Mouse (Mus musculus): ENCODE results near the gene Srrt. TPM values are rescaled to one million over a fixed set of nuclear protein-coding genes. Genes with fewer than 3 reads are reported as not detected.

Srrt gene
- polyA plus RNA-seq, 1 experiment from 2014 or later: 119 TPM

GRCm38 (mm10) chr5:137317361-137317760, 9.9 kb upstream of the Srrt start:
- WGBS (ENCODE audit: missing documents): 97% methylated on average over 8 of the region's 8 CpGs
- H3K4me3 ChIP-seq (ENCODE audit: inconsistent target): no peak overlapping the region
- H3K27ac ChIP-seq: no peak overlapping the region
- H3K36me3 ChIP-seq (ENCODE audit: inconsistent target): peaks cover 57% of the 10 kb centered on the region
- H3K79me2 ChIP-seq (ENCODE audit: inconsistent target): no peaks in the 10 kb centered on the region

GRCm38 (mm10) chr5:137315084-137315903, 7.8 kb upstream of the Srrt start:
- Histone ChIP-seq H3K36me3 (ENCODE audit: inconsistent target) (peaks cover 37% of the 10 kb centered on the region), H3K79me2 (ENCODE audit: inconsistent target) (no peaks in the 10 kb centered on the region), H3K27ac (no peak overlapping the region), H3K4me3 (ENCODE audit: inconsistent target) (no peak overlapping the region)
- 63% methylated on average over 30 of the region's 30 CpGs for WGBS (ENCODE audit: missing documents)

- H3K79me2 ChIP-seq (ENCODE audit: inconsistent target): no peaks in the 10 kb centered on the region
- H3K4me3 ChIP-seq (ENCODE audit: inconsistent target): no peak within 1 kb of the TSS; the same call in 1 of the 2 replicates
- H3K27ac ChIP-seq: no peak within 1 kb of the TSS
- WGBS (ENCODE audit: missing documents): 58% methylated on average over 29 of the region's 30 CpGs
- peaks cover 28% of the 10 kb centered on the region for H3K36me3 ChIP-seq (ENCODE audit: inconsistent target)
These were observed 7.0 kb upstream of the Srrt start, which contains the start of gene Trip6 for GRCm38 (mm10) chr5:137314193-137315083. TSS of gene Trip6 (minus strand) at chr5:137314404.

- Histone ChIP-seq H3K27ac (no peak overlapping the region), H3K36me3 (ENCODE audit: inconsistent target) (peaks cover 20% of the 10 kb centered on the region; the same call in 1 of the 2 replicates), H3K4me3 (ENCODE audit: inconsistent target) (no peak overlapping the region; the same call in 1 of the 2 replicates), H3K79me2 (ENCODE audit: inconsistent target) (no peaks in the 10 kb centered on the region)
- WGBS (ENCODE audit: missing documents): 14% methylated on average over 22 of the region's 22 CpGs
These were observed 6.2 kb upstream of the Srrt start for GRCm38 (mm10) chr5:137313466-137314192.

GRCm38 (mm10) chr5:137308356-137308755, 882 bp upstream of the Srrt start:
- peak overlapping the region; percentile 85 for H3K4me3 ChIP-seq (ENCODE audit: inconsistent target)
- peaks cover 37% of the 10 kb centered on the region for H3K79me2 ChIP-seq (ENCODE audit: inconsistent target)
- H3K36me3 ChIP-seq (ENCODE audit: inconsistent target): peaks cover 10% of the 10 kb centered on the region
- H3K27ac ChIP-seq: peak overlapping the region; percentile 75
- WGBS (ENCODE audit: missing documents): 94% methylated on average over 4 of the region's 4 CpGs

- H3K79me2 ChIP-seq (ENCODE audit: inconsistent target): peaks cover 53% of the 10 kb centered on the region
- H3K4me3 ChIP-seq (ENCODE audit: inconsistent target): peak overlapping the region; percentile 85
- H3K36me3 ChIP-seq (ENCODE audit: inconsistent target): peaks cover 28% of the 10 kb centered on the region
- H3K27ac ChIP-seq: peak overlapping the region; percentile 75
- WGBS (ENCODE audit: missing documents): under 1% methylated on average over 12 of the region's 12 CpGs
These were observed 952 bp downstream of the Srrt start for GRCm38 (mm10) chr5:137306439-137307005.

- H3K27ac ChIP-seq: peak overlapping the region; percentile 75
- H3K4me3 ChIP-seq (ENCODE audit: inconsistent target): peak overlapping the region; percentile 85
- H3K79me2 ChIP-seq (ENCODE audit: inconsistent target): peaks cover 53% of the 10 kb centered on the region
- 10% methylated on average over 3 of the region's 3 CpGs for WGBS (ENCODE audit: missing documents)
- peaks cover 30% of the 10 kb centered on the region for H3K36me3 ChIP-seq (ENCODE audit: inconsistent target)
These were observed 1.7 kb downstream of the Srrt start for GRCm38 (mm10) chr5:137305822-137306221.

GRCm38 (mm10) chr5:137304816-137305215, 2.7 kb downstream of the Srrt start:
- H3K36me3 ChIP-seq (ENCODE audit: inconsistent target): peaks cover 41% of the 10 kb centered on the region
- WGBS (ENCODE audit: missing documents): 73% methylated on average over 4 of the region's 4 CpGs
- peaks cover 53% of the 10 kb centered on the region for H3K79me2 ChIP-seq (ENCODE audit: inconsistent target)
- H3K27ac ChIP-seq: no peak overlapping the region
- H3K4me3 ChIP-seq (ENCODE audit: inconsistent target): no peak overlapping the region

- Histone ChIP-seq H3K4me3 (ENCODE audit: inconsistent target) (no peak overlapping the region), H3K79me2 (ENCODE audit: inconsistent target) (peaks cover 53% of the 10 kb centered on the region), H3K27ac (no peak overlapping the region), H3K36me3 (ENCODE audit: inconsistent target) (peaks cover 47% of the 10 kb centered on the region)
- 57% methylated on average over 3 of the region's 3 CpGs for WGBS (ENCODE audit: missing documents)
These were observed 3.3 kb downstream of the Srrt start for GRCm38 (mm10) chr5:137304165-137304564.

GRCm38 (mm10) chr5:137303609-137304008, 3.9 kb downstream of the Srrt start:
- WGBS (ENCODE audit: missing documents): 98% methylated on average over 4 of the region's 4 CpGs
- H3K36me3 ChIP-seq (ENCODE audit: inconsistent target): peaks cover 53% of the 10 kb centered on the region
- H3K79me2 ChIP-seq (ENCODE audit: inconsistent target): peaks cover 53% of the 10 kb centered on the region
- no peak overlapping the region for H3K27ac ChIP-seq
- H3K4me3 ChIP-seq (ENCODE audit: inconsistent target): no peak overlapping the region

- peaks cover 45% of the 10 kb centered on the region for H3K79me2 ChIP-seq (ENCODE audit: inconsistent target)
- no peak overlapping the region for H3K4me3 ChIP-seq (ENCODE audit: inconsistent target)
- 94% methylated on average over 20 of the region's 21 CpGs for WGBS (ENCODE audit: missing documents)
- H3K27ac ChIP-seq: no peak overlapping the region
- peaks cover 76% of the 10 kb centered on the region for H3K36me3 ChIP-seq (ENCODE audit: inconsistent target)
These were observed 6.2 kb downstream of the Srrt start for GRCm38 (mm10) chr5:137301253-137301652.

GRCm38 (mm10) chr5:137299240-137299639, 8.2 kb downstream of the Srrt start:
- 90% methylated on average over 6 of the region's 7 CpGs for WGBS (ENCODE audit: missing documents)
- H3K79me2 ChIP-seq (ENCODE audit: inconsistent target): peaks cover 25% of the 10 kb centered on the region
- no peak overlapping the region for H3K4me3 ChIP-seq (ENCODE audit: inconsistent target)
- peaks cover 85% of the 10 kb centered on the region for H3K36me3 ChIP-seq (ENCODE audit: inconsistent target)
- no peak overlapping the region for H3K27ac ChIP-seq

GRCm38 (mm10) chr5:137297126-137297525, 10.3 kb downstream of the Srrt start:
- Histone ChIP-seq H3K36me3 (ENCODE audit: inconsistent target) (peaks cover 64% of the 10 kb centered on the region), H3K79me2 (ENCODE audit: inconsistent target) (peaks cover 4% of the 10 kb centered on the region; the same call in 1 of the 2 replicates), H3K4me3 (ENCODE audit: inconsistent target) (no peak overlapping the region), H3K27ac (no peak overlapping the region)
- 83% methylated on average over 14 of the region's 14 CpGs for WGBS (ENCODE audit: missing documents)

- Histone ChIP-seq H3K27ac (no peak overlapping the region), H3K79me2 (ENCODE audit: inconsistent target) (no peaks in the 10 kb centered on the region), H3K4me3 (ENCODE audit: inconsistent target) (no peak overlapping the region), H3K36me3 (ENCODE audit: inconsistent target) (peaks cover 54% of the 10 kb centered on the region)
- WGBS (ENCODE audit: missing documents): 95% methylated on average over 15 of the region's 15 CpGs
These were observed 11.8 kb downstream of the Srrt start for GRCm38 (mm10) chr5:137295712-137296111.

Measured in macrophage (primary cell).